Mouse (Mus musculus) midbrain, embryonic 11.5 days (tissue): ENCODE measurements around the gene Zfp341. TPM values are rescaled to one million over a fixed set of nuclear protein-coding genes. Genes with fewer than 3 reads are reported as not detected.

Experiments
- ATAC-seq: fragments of 200-750 bp; cut with Nextera tagmentation; 2 replicates; pipeline ENCODE4 v1.8.0; 2017; ENCODE audit warnings: moderate TSS enrichment, moderate library complexity; ENCODE audit not compliant: low FRiP score
- DNase-seq: peaks from one replicate; pipeline ENCODE4 v3.0.0; 2015; ENCODE audit warnings: low spot score; ENCODE audit errors: missing footprints
- H3K27ac ChIP-seq: fragments of 300-500 bp; sonication (generic); 2 replicates; pipeline ENCODE4 v1.5.1; 2014; ENCODE audit warnings: low read depth, low read length
- H3K27me3 ChIP-seq: fragments of 300-500 bp; sonication (generic); 2 replicates; pipeline ENCODE4 v1.6.1; 2014; ENCODE audit warnings: mild to moderate bottlenecking, low read length, moderate library complexity, mixed read lengths; ENCODE audit not compliant: control insufficient read depth, insufficient read depth
- H3K36me3 ChIP-seq: fragments of 300-500 bp; sonication (generic); 2 replicates; pipeline ENCODE4 v1.6.1; 2014; ENCODE audit warnings: mild to moderate bottlenecking, low read length, moderate library complexity, mixed read lengths; ENCODE audit not compliant: control insufficient read depth, insufficient read depth
- H3K4me1 ChIP-seq: fragments of 300-500 bp; sonication (generic); 2 replicates; pipeline ENCODE4 v1.6.1; 2014; ENCODE audit warnings: low read length; ENCODE audit not compliant: control insufficient read depth, insufficient read depth
- H3K4me2 ChIP-seq: fragments of 300-500 bp; sonication (generic); 2 replicates; pipeline ENCODE4 v1.6.1; 2014; ENCODE audit warnings: mild to moderate bottlenecking, moderate library complexity
- H3K4me3 ChIP-seq: fragments of 300-500 bp; sonication (generic); 2 replicates; pipeline ENCODE4 v1.5.1; 2014; ENCODE audit warnings: low read depth, low read length
- H3K9ac ChIP-seq: fragments of 300-500 bp; sonication (generic); 2 replicates; pipeline ENCODE4 v1.6.1; 2014; ENCODE audit warnings: low read length
- H3K9me3 ChIP-seq: fragments of 300-500 bp; sonication (generic); 2 replicates; pipeline ENCODE4 v1.6.1; 2016; ENCODE audit warnings: low read length; ENCODE audit not compliant: control insufficient read depth
- WGBS: fragments of 180-500 bp; shearing (Covaris S2); extraction: QIAGEN DNeasy Blood & Tissue Kit; methylation state at CpG from one replicate; pipeline ENCODE4 v1.1.7; 2014; 5-methylcytosine and 5-hydroxymethylcytosine counted together
- polyA plus RNA-seq: library from polyadenylated mRNA; unstranded; fragments of >200 nt; fragmentation: Nextera tagmentation; extraction: Ambion mirVana; gene quantifications from 2 replicates; pipeline ENCODE4 v1.2.1, GENCODE M21; 2014

The Zfp341 gene
- polyA plus RNA-seq, 1 experiment from 2014 or later, result 1.2 TPM

DNA sequence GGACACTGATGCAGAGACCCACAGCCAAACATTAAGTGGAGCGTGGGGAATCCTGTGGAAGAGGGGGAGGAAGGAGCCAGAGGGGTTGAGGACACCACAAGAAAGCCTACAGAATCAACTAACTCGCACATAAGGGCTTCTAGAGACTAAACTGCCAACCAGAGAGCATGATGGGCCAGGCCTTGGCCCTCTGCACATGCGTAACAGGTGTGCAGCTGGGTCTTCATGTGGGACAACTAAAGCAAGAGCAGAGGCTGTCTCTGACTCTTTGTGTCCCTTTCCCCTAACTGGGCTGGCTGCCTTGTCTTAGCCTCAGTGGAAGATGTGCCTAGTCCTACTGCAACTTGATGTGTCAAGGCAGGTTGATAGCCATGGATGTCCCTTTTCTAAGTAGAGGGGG, 4.0 kb downstream of the Zfp341 start:
- Histone ChIP-seq H3K4me3 (no peak overlapping the region), H3K4me1 (peaks cover 10% of the 10 kb centered on the region), H3K4me2 (no peak overlapping the region), H3K27me3 (no peaks in the 10 kb centered on the region), H3K9me3 (no peaks in the 10 kb centered on the region), H3K9ac (no peak overlapping the region), H3K36me3 (no peaks in the 10 kb centered on the region), H3K27ac (no peak overlapping the region)
- DNase-seq, result no peak
- 91% methylated on average over 3 of the region's 3 CpGs for WGBS
- no peak for ATAC-seq

DNA sequence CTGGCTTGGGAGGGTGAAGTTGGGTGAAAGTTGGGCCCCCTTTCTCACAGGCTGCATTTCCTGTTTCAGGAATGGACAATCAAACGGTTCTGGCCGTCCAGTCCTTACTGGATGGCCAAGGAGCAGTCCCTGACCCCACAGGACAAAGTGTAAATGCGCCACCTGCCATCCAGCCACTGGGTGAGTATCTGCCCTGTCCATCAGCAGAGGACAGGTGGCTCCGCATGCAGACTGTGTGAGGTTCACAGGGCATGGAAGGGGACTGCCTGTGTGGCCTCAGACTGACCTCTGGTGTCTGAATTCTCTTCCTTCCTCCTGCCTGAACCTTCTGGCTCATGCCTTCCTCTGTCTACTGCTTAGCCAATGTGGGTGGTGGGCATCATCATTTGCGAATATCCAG, 8.6 kb downstream of the Zfp341 start:
- Histone ChIP-seq H3K27ac (no peak overlapping the region), H3K36me3 (0 out of 2 replicates have a peak, but pooled peaks cover 5% of the 10 kb centered on the region), H3K4me3 (no peak overlapping the region), H3K27me3 (no peaks in the 10 kb centered on the region), H3K4me2 (no peak overlapping the region), H3K9ac (no peak overlapping the region), H3K4me1 (no peaks in the 10 kb centered on the region), H3K9me3 (peaks cover 4% of the 10 kb centered on the region; the same call in 1 of the 2 replicates)
- DNase-seq (no peak), ATAC-seq (no peak)
- 75% methylated on average over 5 of the region's 5 CpGs for WGBS

DNA sequence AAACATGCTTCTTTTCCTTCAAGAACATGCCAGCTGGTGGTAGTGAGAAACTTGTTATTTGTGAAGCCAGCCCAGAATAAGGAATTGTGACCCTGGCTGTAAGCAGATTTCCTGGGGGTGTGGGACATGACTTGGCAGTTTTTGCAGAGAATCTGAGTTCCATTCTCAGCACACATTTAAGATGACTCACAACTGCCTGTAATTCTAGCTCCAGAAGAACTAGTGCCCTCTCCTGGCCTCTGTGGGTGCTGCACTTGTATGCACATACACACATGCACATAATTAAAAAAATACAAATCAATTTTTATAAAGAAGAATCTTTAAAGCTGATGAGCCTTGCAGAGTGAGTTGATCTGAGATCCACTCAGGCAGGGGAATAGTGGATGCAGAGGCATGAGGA, 11.0 kb downstream of the Zfp341 start:
- H3K4me3 ChIP-seq, result no peak overlapping the region
- peaks cover 4% of the 10 kb centered on the region; the same call in 1 of the 2 replicates for H3K9me3 ChIP-seq
- no peak overlapping the region for H3K27ac ChIP-seq
- H3K4me1 ChIP-seq, result no peaks in the 10 kb centered on the region
- ATAC-seq (no peak), DNase-seq (no peak)
- H3K4me2 ChIP-seq, result no peak overlapping the region
- no peaks in the 10 kb centered on the region for H3K27me3 ChIP-seq
- H3K36me3 ChIP-seq, result 0 out of 2 replicates have a peak, but pooled peaks cover 5% of the 10 kb centered on the region
- no peak overlapping the region for H3K9ac ChIP-seq

DNA sequence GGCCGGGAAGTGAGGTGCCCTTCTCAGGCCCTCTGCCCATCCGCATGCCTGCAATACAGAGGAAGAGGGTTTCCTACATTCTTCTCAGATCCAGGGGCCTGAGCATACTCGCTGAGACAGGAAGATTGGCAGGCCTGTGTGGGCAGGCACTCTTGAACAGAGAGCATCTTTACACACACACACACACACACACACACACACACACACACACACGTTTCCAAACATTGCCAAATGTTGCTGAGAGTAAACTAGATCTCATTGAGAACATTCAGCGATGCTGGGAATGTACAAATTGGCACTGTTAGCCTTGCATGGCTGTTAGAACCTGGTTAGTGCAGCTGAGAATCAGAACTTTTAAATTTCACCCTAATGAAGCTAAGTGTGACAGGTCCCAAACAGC, 17.4 kb downstream of the Zfp341 start:
- WGBS, result 91% methylated on average over 5 of the region's 5 CpGs
- no peak for ATAC-seq
- no peaks in the 10 kb centered on the region for H3K36me3 ChIP-seq

DNA sequence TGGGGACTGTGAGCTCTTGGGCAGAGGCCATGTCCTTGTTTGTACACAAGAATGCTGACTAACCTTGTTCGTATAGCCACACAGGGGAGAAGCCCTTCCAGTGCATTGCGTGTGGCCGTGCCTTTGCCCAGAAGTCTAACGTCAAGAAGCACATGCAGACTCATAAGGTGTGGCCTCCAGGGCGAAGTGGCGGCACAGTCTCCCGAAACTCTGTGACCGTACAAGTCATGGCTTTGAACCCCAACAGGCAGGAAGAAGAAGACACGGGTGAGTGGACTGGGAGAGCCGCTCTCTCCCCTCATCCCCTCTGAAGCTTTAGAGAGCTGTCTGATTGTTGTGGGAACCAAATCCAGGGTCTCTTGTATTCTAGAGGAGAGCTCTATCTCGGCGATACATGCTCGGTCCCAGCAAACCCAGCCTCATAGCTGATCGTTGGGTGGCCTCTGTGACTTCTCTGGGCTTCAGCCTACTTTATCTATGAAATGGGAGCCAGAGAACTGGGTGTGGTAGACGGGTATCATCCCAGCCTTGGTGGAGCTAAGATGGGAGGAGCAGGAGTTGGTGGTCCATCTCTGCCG, 19.2 kb downstream of the Zfp341 start:
- H3K27ac ChIP-seq, result no peak overlapping the region
- H3K27me3 ChIP-seq, result no peaks in the 10 kb centered on the region
- WGBS, result 91% methylated on average over 16 of the region's 16 CpGs
- H3K9me3 ChIP-seq, result no peaks in the 10 kb centered on the region
- no peaks in the 10 kb centered on the region for H3K4me1 ChIP-seq
- H3K36me3 ChIP-seq, result 0 out of 2 replicates have a peak, but pooled peaks cover 2% of the 10 kb centered on the region
- ATAC-seq (no peak), DNase-seq (no peak)
- no peak overlapping the region for H3K4me3 ChIP-seq
- H3K9ac ChIP-seq, result no peak overlapping the region
- no peak overlapping the region for H3K4me2 ChIP-seq

More for the DNA sequence above, 17.4 kb downstream of the Zfp341 start:
- Histone ChIP-seq H3K27me3 (no peaks in the 10 kb centered on the region), H3K4me3 (no peak overlapping the region), H3K4me1 (no peaks in the 10 kb centered on the region), H3K9ac (no peak overlapping the region), H3K4me2 (no peak overlapping the region), H3K27ac (no peak overlapping the region), H3K9me3 (no peaks in the 10 kb centered on the region)
- DNase-seq, result no peak

DNA sequence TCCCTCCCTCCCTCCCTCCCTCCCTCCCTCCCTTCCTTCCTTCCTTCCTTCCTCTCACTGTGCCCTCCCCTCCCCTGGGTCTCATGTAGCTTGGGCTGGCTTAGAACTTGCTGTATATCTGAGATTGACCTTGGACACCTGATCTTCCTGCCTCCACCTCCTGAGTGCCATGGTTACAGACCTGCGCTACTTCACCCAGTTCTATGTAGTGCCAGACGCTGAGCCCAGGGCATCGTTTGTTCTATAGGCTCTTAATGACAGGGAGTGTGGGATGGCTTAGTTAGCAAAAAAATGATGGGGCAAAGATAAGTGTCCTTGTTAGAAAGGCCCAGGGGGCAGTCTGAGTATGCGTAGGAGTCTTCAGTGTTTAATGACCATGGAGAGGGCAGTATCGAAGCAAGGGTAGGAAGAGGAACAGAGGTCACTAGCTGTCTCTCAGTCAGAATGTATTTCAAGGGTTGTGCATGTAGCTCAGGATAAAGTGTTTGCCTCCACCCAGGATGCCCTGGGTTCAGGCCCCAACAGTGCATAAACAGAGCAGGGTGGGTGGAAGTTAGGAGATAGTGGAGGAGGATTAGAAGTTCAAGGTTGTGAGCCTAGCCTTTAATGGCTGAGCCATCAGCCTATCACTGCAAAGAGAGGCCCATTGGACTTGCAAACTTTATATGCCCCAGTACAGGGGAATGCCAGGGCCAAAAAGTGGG, 20.1 kb downstream of the Zfp341 start:
- no peak overlapping the region for H3K27ac ChIP-seq
- no peak overlapping the region for H3K4me3 ChIP-seq
- no peaks in the 10 kb centered on the region for H3K4me1 ChIP-seq
- no peak for DNase-seq
- 95% methylated on average over 5 of the region's 5 CpGs for whole genome bisulfite sequencing
- peaks cover 3% of the 10 kb centered on the region; the same call in 1 of the 2 replicates for H3K9me3 ChIP-seq
- no peaks in the 10 kb centered on the region for H3K27me3 ChIP-seq
- no peak for ATAC-seq
- H3K36me3 ChIP-seq, result peaks cover 8% of the 10 kb centered on the region
- no peak overlapping the region for H3K9ac ChIP-seq
- H3K4me2 ChIP-seq, result no peak overlapping the region

DNA sequence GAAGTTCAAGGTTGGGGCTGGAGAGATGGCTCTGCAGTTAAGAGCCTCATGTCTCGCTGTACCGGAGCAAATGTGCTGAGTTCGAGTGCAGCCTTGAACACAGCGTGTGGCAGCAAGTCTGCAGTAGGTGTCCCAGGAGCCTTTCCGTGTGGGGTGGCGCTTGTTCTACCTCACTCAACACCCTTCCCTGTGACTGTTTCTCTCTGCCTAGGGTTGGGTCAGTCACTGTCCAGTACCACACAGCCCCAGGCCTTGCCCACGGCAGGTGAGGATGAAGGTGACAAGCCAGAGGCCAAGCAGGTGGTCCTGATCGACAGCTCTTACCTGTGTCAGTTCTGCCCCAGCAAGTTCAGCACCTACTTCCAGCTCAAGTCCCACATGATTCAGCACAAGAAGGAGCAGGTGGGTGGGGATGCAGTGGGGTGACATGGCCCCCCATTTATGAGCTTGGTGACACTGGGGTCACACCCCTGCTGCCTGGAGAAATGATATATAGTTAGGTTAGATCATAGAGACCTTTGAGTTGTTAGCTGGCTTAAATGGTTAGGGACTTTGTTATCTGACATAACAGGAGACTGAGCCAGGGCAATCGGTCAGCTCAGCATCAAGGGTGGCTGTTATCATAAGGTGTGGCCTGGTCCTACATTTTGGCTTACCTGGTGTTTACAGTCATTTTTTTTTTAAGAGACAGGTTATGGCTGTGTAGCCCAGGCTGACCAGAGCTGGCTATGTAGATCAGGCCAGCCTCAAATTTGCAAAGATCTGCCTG, 21.0 kb downstream of the Zfp341 start:
- H3K4me2 ChIP-seq, result no peak overlapping the region
- H3K9ac ChIP-seq, result no peak overlapping the region
- peaks cover 7% of the 10 kb centered on the region; the same call in 1 of the 2 replicates for H3K9me3 ChIP-seq
- H3K36me3 ChIP-seq, result peaks cover 12% of the 10 kb centered on the region
- DNase-seq (no peak), ATAC-seq (no peak)
- H3K4me3 ChIP-seq, result no peak overlapping the region
- no peaks in the 10 kb centered on the region for H3K4me1 ChIP-seq
- H3K27ac ChIP-seq, result no peak overlapping the region
- WGBS, result 94% methylated on average over 9 of the region's 9 CpGs
- H3K27me3 ChIP-seq, result no peaks in the 10 kb centered on the region

DNA sequence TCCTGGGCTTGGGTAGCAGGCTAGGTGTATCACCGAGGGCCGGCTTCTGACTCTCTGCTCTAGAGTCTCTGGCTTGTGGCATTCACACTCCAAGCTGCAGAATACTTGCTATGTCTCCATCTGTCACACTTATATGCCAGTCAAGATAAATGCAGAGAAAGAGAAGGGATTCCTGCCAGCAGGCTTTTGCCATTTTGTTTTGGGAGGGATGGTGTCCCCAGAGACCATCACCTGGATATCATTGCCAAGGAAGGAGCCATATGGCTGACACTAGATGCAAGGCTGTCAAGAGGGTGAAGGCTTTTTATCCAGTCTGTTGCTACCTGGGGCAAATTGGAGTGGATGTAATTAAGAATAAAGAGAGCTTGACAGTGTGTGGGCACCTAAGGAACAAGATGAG, 22.7 kb downstream of the Zfp341 start:
- Histone ChIP-seq H3K4me1 (no peaks in the 10 kb centered on the region), H3K27ac (no peak overlapping the region), H3K4me2 (no peak overlapping the region), H3K4me3 (no peak overlapping the region), H3K27me3 (no peaks in the 10 kb centered on the region), H3K9ac (no peak overlapping the region), H3K9me3 (peaks cover 7% of the 10 kb centered on the region; the same call in 1 of the 2 replicates), H3K36me3 (peaks cover 12% of the 10 kb centered on the region)
- 93% methylated on average over 2 of the region's 2 CpGs for WGBS
- no peak for DNase-seq
- no peak for ATAC-seq

DNA sequence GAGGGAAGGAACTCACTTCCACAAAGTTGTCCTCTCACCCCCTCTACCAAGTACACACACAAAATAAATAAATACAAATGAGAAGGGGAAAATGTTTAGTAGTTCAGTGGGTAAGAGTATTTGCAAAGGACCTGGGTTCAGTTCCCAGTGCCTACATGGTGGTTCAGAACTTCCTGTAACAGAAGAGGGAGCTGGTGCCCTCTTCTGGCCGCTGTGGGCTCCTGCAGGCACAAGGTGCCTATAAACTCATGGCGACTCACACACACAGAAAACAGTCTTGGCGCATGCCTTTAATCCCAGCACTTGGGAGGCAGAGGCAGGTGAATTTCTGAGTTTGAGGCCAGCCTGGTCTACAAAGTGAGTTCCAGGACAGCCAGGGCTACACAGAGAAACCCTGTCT, 25.4 kb downstream of the Zfp341 start:
- Histone ChIP-seq H3K9me3 (peaks cover 7% of the 10 kb centered on the region; the same call in 1 of the 2 replicates), H3K27me3 (no peaks in the 10 kb centered on the region), H3K36me3 (peaks cover 12% of the 10 kb centered on the region), H3K9ac (no peak overlapping the region), H3K4me2 (no peak overlapping the region), H3K4me3 (no peak overlapping the region), H3K27ac (no peak overlapping the region), H3K4me1 (no peaks in the 10 kb centered on the region)
- no peak for ATAC-seq
- DNase-seq, result no peak
- WGBS, result 91% methylated on average over 3 of the region's 3 CpGs
